Mouse (Mus musculus) right cerebral cortex, postnatal 25 days (tissue): ENCODE results near the gene Rarres1.

Experiments
- DNase-seq: peaks from one replicate; pipeline ENCODE4 v3.0.0; 2022

Rarres1 gene

GRCm38 (mm10) chr3:67492086-67492869 is 23.0 kb downstream of the Rarres1 start:
- DNase-seq: no peak

- no peak for DNase-seq
Measured at GRCm38 (mm10) chr3:67490156-67490555, 25.2 kb downstream of the Rarres1 start.

GRCm38 (mm10) chr3:67485233-67485632 is 30.1 kb downstream of the Rarres1 start:
- DNase-seq: no peak

- DNase-seq: no peak
Measured at GRCm38 (mm10) chr3:67482400-67482799, 32.9 kb downstream of the Rarres1 start.

GRCm38 (mm10) chr3:67479806-67480205 is 35.5 kb downstream of the Rarres1 start:
- no peak for DNase-seq

GRCm38 (mm10) chr3:67473438-67473837 is 41.9 kb downstream of the Rarres1 start:
- DNase-seq: no peak

- DNase-seq: no peak
Measured at GRCm38 (mm10) chr3:67471408-67472127, 43.8 kb downstream of the Rarres1 start.

- no peak for DNase-seq
Measured at GRCm38 (mm10) chr3:67467281-67467680, 48.0 kb downstream of the Rarres1 start.

GRCm38 (mm10) chr3:67466576-67466975 is 48.7 kb downstream of the Rarres1 start:
- DNase-seq: no peak

- DNase-seq: peak; percentile 81
Measured at GRCm38 (mm10) chr3:67463450-67464372, 51.6 kb downstream of the Rarres1 start, which contains the start of gene Lxn. Gene Lxn, minus strand, starts transcription at chr3:67463926.

GRCm38 (mm10) chr3:67463001-67463400 is 52.3 kb downstream of the Rarres1 start:
- DNase-seq: no peak

GRCm38 (mm10) chr3:67462578-67462977 is 52.7 kb downstream of the Rarres1 start:
- no peak for DNase-seq

- DNase-seq: no peak
Measured at GRCm38 (mm10) chr3:67462015-67462414, 53.3 kb downstream of the Rarres1 start.

GRCm38 (mm10) chr3:67459881-67460280 is 55.4 kb downstream of the Rarres1 start:
- no peak for DNase-seq

- DNase-seq: no peak
Measured at GRCm38 (mm10) chr3:67450601-67451210, 64.6 kb downstream of the Rarres1 start.

GRCm38 (mm10) chr3:67449660-67450059 is 65.7 kb downstream of the Rarres1 start:
- DNase-seq: peak; percentile 18

- no peak for DNase-seq
Measured at GRCm38 (mm10) chr3:67447143-67447542, 68.2 kb downstream of the Rarres1 start.

GRCm38 (mm10) chr3:67434011-67434410 is 81.3 kb downstream of the Rarres1 start:
- no peak for DNase-seq

GRCm38 (mm10) chr3:67429999-67430380 is 85.3 kb downstream of the Rarres1 start, which contains the start of gene Gfm1:
Gene Gfm1, plus strand, starts transcription at chr3:67430096.
- peak; percentile 88 for DNase-seq

GRCm38 (mm10) chr3:67429338-67429998 is 85.9 kb downstream of the Rarres1 start:
- no peak for DNase-seq
